Mouse (Mus musculus): ENCODE measurements around the gene Zbtb20. TPM values are rescaled to one million over a fixed set of nuclear protein-coding genes. Genes with fewer than 3 reads are reported as not detected.

The Zbtb20 gene
- polyA plus RNA-seq, 1 experiment from 2014 or later, result 21.8 TPM

GRCm38 (mm10) chr16:43174815-43175214, 299.1 kb downstream of the Zbtb20 start:
- no peak overlapping the region for H3K9ac ChIP-seq (ENCODE audit: low read length)
- no peaks in the 10 kb centered on the region for H3K27me3 ChIP-seq (ENCODE audit: control insufficient read depth, insufficient read depth, low read depth, low read length)
- no peaks in the 10 kb centered on the region for H3K9me3 ChIP-seq (ENCODE audit: control insufficient read depth, low read length)
- WGBS, result 66% methylated on average over 2 of the region's 2 CpGs
- no peak overlapping the region for H3K4me2 ChIP-seq (ENCODE audit: low read depth, low read length)
- H3K36me3 ChIP-seq (ENCODE audit: control insufficient read depth, insufficient read depth, low read length), result no peaks in the 10 kb centered on the region
- ATAC-seq (ENCODE audit: low read depth), result no peak
- no peak overlapping the region for H3K27ac ChIP-seq (ENCODE audit: low read length)
- H3K4me3 ChIP-seq (ENCODE audit: low read length), result no peak overlapping the region
- no peaks in the 10 kb centered on the region for H3K4me1 ChIP-seq (replicated peaks; ENCODE audit: control insufficient read depth, insufficient read depth, low read length)

- no peaks in the 10 kb centered on the region for H3K4me1 ChIP-seq (replicated peaks; ENCODE audit: control insufficient read depth, insufficient read depth, low read length)
- 84% methylated on average over 1 of the region's 1 CpGs for WGBS
- no peak overlapping the region for H3K4me2 ChIP-seq (ENCODE audit: low read depth, low read length)
- ATAC-seq (ENCODE audit: low read depth), result no peak
- no peak overlapping the region for H3K4me3 ChIP-seq (ENCODE audit: low read length)
- no peaks in the 10 kb centered on the region for H3K9me3 ChIP-seq (ENCODE audit: control insufficient read depth, low read length)
- H3K9ac ChIP-seq (ENCODE audit: low read length), result no peak overlapping the region
- H3K27me3 ChIP-seq (ENCODE audit: control insufficient read depth, insufficient read depth, low read depth, low read length), result no peaks in the 10 kb centered on the region
- H3K27ac ChIP-seq (ENCODE audit: low read length), result no peak overlapping the region
- no peaks in the 10 kb centered on the region for H3K36me3 ChIP-seq (ENCODE audit: control insufficient read depth, insufficient read depth, low read length)
These were observed 305.4 kb downstream of the Zbtb20 start for GRCm38 (mm10) chr16:43181038-43181437.

GRCm38 (mm10) chr16:43190390-43190789, 314.7 kb downstream of the Zbtb20 start:
- Histone ChIP-seq H3K4me1 (replicated peaks; ENCODE audit: control insufficient read depth, insufficient read depth, low read length) (no peaks in the 10 kb centered on the region), H3K9me3 (ENCODE audit: control insufficient read depth, low read length) (no peaks in the 10 kb centered on the region), H3K4me2 (ENCODE audit: low read depth, low read length) (no peak overlapping the region), H3K27me3 (ENCODE audit: control insufficient read depth, insufficient read depth, low read depth, low read length) (no peaks in the 10 kb centered on the region), H3K9ac (ENCODE audit: low read length) (no peak overlapping the region), H3K4me3 (ENCODE audit: low read length) (no peak overlapping the region), H3K27ac (ENCODE audit: low read length) (no peak overlapping the region), H3K36me3 (ENCODE audit: control insufficient read depth, insufficient read depth, low read length) (no peaks in the 10 kb centered on the region)
- ATAC-seq (ENCODE audit: low read depth), result no peak
- WGBS, result 84% methylated on average over 1 of the region's 1 CpGs

- no peaks in the 10 kb centered on the region for H3K9me3 ChIP-seq (ENCODE audit: control insufficient read depth, low read length)
- H3K9ac ChIP-seq (ENCODE audit: low read length), result no peak overlapping the region
- H3K27ac ChIP-seq (ENCODE audit: low read length), result no peak overlapping the region
- H3K4me2 ChIP-seq (ENCODE audit: low read depth, low read length), result no peak overlapping the region
- 84% methylated on average over 9 of the region's 9 CpGs for WGBS
- H3K36me3 ChIP-seq (ENCODE audit: control insufficient read depth, insufficient read depth, low read length), result no peaks in the 10 kb centered on the region
- no peak overlapping the region for H3K4me3 ChIP-seq (ENCODE audit: low read length)
- H3K27me3 ChIP-seq (ENCODE audit: control insufficient read depth, insufficient read depth, low read depth, low read length), result no peaks in the 10 kb centered on the region
- no peak for ATAC-seq (ENCODE audit: low read depth)
- no peaks in the 10 kb centered on the region for H3K4me1 ChIP-seq (replicated peaks; ENCODE audit: control insufficient read depth, insufficient read depth, low read length)
These were observed 315.6 kb downstream of the Zbtb20 start for GRCm38 (mm10) chr16:43191060-43191850.

- no peaks in the 10 kb centered on the region for H3K4me1 ChIP-seq (replicated peaks; ENCODE audit: control insufficient read depth, insufficient read depth, low read length)
- H3K36me3 ChIP-seq (ENCODE audit: control insufficient read depth, insufficient read depth, low read length), result no peaks in the 10 kb centered on the region
- H3K4me3 ChIP-seq (ENCODE audit: low read length), result no peak overlapping the region
- H3K9me3 ChIP-seq (ENCODE audit: control insufficient read depth, low read length), result no peaks in the 10 kb centered on the region
- no peak overlapping the region for H3K9ac ChIP-seq (ENCODE audit: low read length)
- no peaks in the 10 kb centered on the region for H3K27me3 ChIP-seq (ENCODE audit: control insufficient read depth, insufficient read depth, low read depth, low read length)
- no peak for ATAC-seq (ENCODE audit: low read depth)
- no peak overlapping the region for H3K27ac ChIP-seq (ENCODE audit: low read length)
- H3K4me2 ChIP-seq (ENCODE audit: low read depth, low read length), result no peak overlapping the region
- 82% methylated on average over 6 of the region's 6 CpGs for WGBS
These were observed 318.1 kb downstream of the Zbtb20 start for GRCm38 (mm10) chr16:43193631-43194239.

GRCm38 (mm10) chr16:43217336-43218006, 341.8 kb downstream of the Zbtb20 start:
- no peaks in the 10 kb centered on the region for H3K4me1 ChIP-seq (replicated peaks; ENCODE audit: control insufficient read depth, insufficient read depth, low read length)
- 22% methylated on average over 4 of the region's 4 CpGs for WGBS

GRCm38 (mm10) chr16:43219367-43219766, 343.7 kb downstream of the Zbtb20 start:
- Histone ChIP-seq H3K4me2 (ENCODE audit: low read depth, low read length) (no peak overlapping the region), H3K4me3 (ENCODE audit: low read length) (no peak overlapping the region), H3K4me1 (replicated peaks; ENCODE audit: control insufficient read depth, insufficient read depth, low read length) (no peaks in the 10 kb centered on the region), H3K27ac (ENCODE audit: low read length) (no peak overlapping the region), H3K9ac (ENCODE audit: low read length) (no peak overlapping the region), H3K36me3 (ENCODE audit: control insufficient read depth, insufficient read depth, low read length) (no peaks in the 10 kb centered on the region), H3K9me3 (ENCODE audit: control insufficient read depth, low read length) (no peaks in the 10 kb centered on the region), H3K27me3 (ENCODE audit: control insufficient read depth, insufficient read depth, low read depth, low read length) (no peaks in the 10 kb centered on the region)
- WGBS, result 88% methylated on average over 1 of the region's 1 CpGs
- ATAC-seq (ENCODE audit: low read depth), result no peak

More at GRCm38 (mm10) chr16:43217336-43218006, 341.8 kb downstream of the Zbtb20 start:
- no peak for ATAC-seq (ENCODE audit: low read depth)
- no peaks in the 10 kb centered on the region for H3K9me3 ChIP-seq (ENCODE audit: control insufficient read depth, low read length)
- no peaks in the 10 kb centered on the region for H3K27me3 ChIP-seq (ENCODE audit: control insufficient read depth, insufficient read depth, low read depth, low read length)
- no peaks in the 10 kb centered on the region for H3K36me3 ChIP-seq (ENCODE audit: control insufficient read depth, insufficient read depth, low read length)
- H3K27ac ChIP-seq (ENCODE audit: low read length), result no peak overlapping the region
- H3K4me2 ChIP-seq (ENCODE audit: low read depth, low read length), result no peak overlapping the region
- no peak overlapping the region for H3K4me3 ChIP-seq (ENCODE audit: low read length)
- no peak overlapping the region for H3K9ac ChIP-seq (ENCODE audit: low read length)

- no peaks in the 10 kb centered on the region for H3K27me3 ChIP-seq (ENCODE audit: control insufficient read depth, insufficient read depth, low read depth, low read length)
- H3K9me3 ChIP-seq (ENCODE audit: control insufficient read depth, low read length), result no peaks in the 10 kb centered on the region
- no peak overlapping the region for H3K4me2 ChIP-seq (ENCODE audit: low read depth, low read length)
- ATAC-seq (ENCODE audit: low read depth), result no peak
- no peaks in the 10 kb centered on the region for H3K36me3 ChIP-seq (ENCODE audit: control insufficient read depth, insufficient read depth, low read length)
- H3K9ac ChIP-seq (ENCODE audit: low read length), result no peak overlapping the region
- H3K4me3 ChIP-seq (ENCODE audit: low read length), result no peak overlapping the region
- H3K27ac ChIP-seq (ENCODE audit: low read length), result no peak overlapping the region
- no peaks in the 10 kb centered on the region for H3K4me1 ChIP-seq (replicated peaks; ENCODE audit: control insufficient read depth, insufficient read depth, low read length)
- 38% methylated on average over 4 of the region's 4 CpGs for WGBS
These were observed 345.6 kb downstream of the Zbtb20 start for GRCm38 (mm10) chr16:43221313-43221712.

- ATAC-seq (ENCODE audit: low read depth), result no peak
These were observed 354.6 kb downstream of the Zbtb20 start for GRCm38 (mm10) chr16:43230253-43230652.

More at GRCm38 (mm10) chr16:43230253-43230652, 354.6 kb downstream of the Zbtb20 start:
- Histone ChIP-seq H3K9ac (ENCODE audit: low read length) (no peak overlapping the region), H3K27ac (ENCODE audit: low read length) (no peak overlapping the region), H3K9me3 (ENCODE audit: control insufficient read depth, low read length) (no peaks in the 10 kb centered on the region), H3K4me3 (ENCODE audit: low read length) (no peak overlapping the region), H3K27me3 (ENCODE audit: control insufficient read depth, insufficient read depth, low read depth, low read length) (no peaks in the 10 kb centered on the region), H3K4me1 (replicated peaks; ENCODE audit: control insufficient read depth, insufficient read depth, low read length) (peaks cover 2% of the 10 kb centered on the region; the same call in 1 of the 2 replicates), H3K36me3 (ENCODE audit: control insufficient read depth, insufficient read depth, low read length) (no peaks in the 10 kb centered on the region), H3K4me2 (ENCODE audit: low read depth, low read length) (no peak overlapping the region)
- 53% methylated on average over 4 of the region's 4 CpGs for WGBS

Data from lung, embryonic 16.5 days (tissue).